Mouse (Mus musculus) common myeloid progenitor, adult 5-6 weeks (primary cell): ENCODE results near the gene Pes1. TPM values are rescaled to one million over a fixed set of nuclear protein-coding genes. Genes with fewer than 3 reads are reported as not detected.
"Not testable (repeated sequence)": the region's sequence is repeated elsewhere in the genome, so short reads cannot be mapped to it uniquely, and the experiment has no call there.

Experiments
- ATAC-seq: replicated peaks from 2 replicates; pipeline ENCODE4 v1.8.0; 2016; ENCODE audit warnings: low read depth, mild to moderate bottlenecking, moderate TSS enrichment, inconsistent platforms; ENCODE audit not compliant: poor library complexity, severe bottlenecking
- total RNA-seq: library from RNA; stranded (forward); fragments of 200-1000, 187-1606 nt; gene quantifications from 2 replicates; pipeline ENCODE4 v1.2.3, GENCODE M21; 2017

Gene Pes1
- total RNA-seq, result 140 and 247 TPM in 2 replicates

GRCm38 (mm10) chr11:3963610-3964415 lies at the start of gene Pes1:
Pes1 (plus strand) TSS chr11:3963975.
- ATAC-seq, result peak; percentile 93

DNA sequence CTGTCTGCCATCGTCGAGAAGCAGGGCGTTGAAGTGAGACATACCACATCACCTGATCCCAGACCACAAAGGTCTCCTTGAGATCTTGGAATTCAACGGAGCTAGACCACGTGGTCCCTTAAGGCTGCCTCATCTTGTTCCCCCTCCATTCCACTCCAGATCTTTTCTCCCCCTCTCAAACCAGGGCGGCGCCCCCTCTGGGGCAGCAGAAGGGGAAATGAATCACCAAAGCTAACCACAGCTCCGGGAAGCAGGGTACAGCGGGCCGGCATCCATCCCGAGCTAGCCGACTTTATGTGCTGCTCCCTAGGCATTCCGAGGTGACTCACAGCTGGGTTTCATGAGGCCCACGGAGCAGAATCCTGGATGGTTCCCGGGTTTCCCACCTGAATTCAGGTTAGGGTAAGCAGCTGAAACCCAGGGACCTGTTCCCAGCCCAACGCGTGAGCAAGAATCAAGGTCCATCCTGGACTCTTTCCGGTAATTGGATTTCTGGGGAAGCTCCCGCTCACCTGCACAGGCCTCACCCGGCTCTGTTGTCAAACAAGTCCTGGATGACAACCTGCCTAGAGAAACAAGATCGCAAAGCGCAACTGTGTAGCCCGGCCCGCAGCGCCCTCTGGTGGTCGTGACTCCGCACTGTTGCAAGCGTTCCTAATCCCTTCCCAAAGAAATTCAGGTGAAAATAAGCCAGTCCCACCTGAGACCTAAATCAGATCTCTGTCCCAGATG lies 49.5 kb upstream of the Pes1 start, which contains the start of gene Slc35e4:
Gene Slc35e4 (minus strand): TSS at position 556 of the 732 bp plus-strand sequence.
- ATAC-seq, result peak; percentile 71

GRCm38 (mm10) chr11:3918738-3919137 lies 45.0 kb upstream of the Pes1 start:
- no peak for ATAC-seq

- ATAC-seq, result no peak
Observed at GRCm38 (mm10) chr11:3920476-3920875, 43.3 kb upstream of the Pes1 start.

DNA sequence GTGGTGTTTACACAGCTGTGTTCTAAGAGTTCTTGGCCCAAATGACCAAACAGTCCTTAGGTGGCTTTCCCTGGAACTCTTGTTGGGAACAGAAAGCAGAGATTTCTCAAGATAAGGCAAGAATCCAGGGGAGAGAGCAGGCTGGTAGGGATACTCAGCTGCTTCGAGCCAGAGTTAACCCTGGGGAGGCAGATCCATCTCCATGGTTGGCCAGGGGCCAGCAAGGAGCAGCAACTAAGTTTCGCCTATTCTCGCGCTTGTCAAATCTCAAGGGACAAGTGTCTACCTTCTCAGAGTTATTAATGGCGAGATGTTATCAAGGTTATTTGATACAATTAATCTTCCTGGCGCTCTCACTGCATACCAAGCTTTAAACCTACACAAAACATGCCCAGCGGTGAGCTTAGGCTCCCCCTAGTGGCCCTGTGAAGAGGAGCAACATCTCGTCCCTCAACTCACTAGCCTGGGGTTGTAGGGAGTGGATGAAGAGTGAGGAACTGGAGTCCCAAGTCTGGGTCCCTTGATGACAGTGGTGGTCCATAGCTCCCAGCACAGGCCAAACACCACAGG lies 42.4 kb upstream of the Pes1 start:
- peak; percentile 93 for ATAC-seq

GRCm38 (mm10) chr11:3922115-3922514 lies 41.7 kb upstream of the Pes1 start:
- ATAC-seq, result no peak

DNA sequence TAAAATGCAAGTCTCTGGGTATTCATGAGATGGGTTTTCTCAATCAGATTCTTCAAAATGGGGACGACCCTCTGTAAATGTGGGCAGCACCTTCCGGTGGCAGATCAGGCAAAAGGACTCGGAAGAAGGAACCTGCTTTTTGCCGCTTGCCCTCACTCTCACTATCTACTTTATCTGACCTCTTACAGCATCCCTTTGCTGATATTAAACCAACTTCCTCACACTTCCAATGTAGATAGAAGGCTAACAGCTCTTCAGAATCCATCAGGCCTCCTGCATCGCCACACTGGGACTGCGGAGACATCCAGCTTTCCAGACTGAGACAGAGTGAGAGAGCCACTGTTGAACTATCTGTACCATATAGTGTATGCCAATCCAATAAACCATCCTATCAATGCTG lies 41.0 kb upstream of the Pes1 start:
- no peak for ATAC-seq

GRCm38 (mm10) chr11:3925916-3926315 lies 37.9 kb upstream of the Pes1 start:
- ATAC-seq, result no peak

DNA sequence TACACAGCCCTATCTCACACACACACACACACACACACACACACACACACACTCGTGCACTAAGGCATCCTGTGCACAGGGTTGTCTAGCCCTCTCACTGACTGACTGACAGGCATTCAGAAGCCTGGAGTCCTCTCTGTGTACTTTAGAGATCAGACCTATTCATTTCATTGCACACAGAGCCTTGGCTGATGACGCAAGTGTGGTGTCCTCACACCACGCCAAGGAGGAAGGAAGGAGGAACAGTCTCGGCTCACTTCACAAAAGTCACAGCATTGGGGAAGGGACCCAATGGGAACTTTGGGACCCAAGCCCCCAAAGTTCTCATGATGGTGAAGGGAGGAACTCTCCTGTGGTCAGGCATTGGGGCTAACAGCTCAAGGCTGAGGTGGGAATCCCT lies 33.8 kb upstream of the Pes1 start:
- ATAC-seq, result peak; percentile 64

GRCm38 (mm10) chr11:3930931-3931330 lies 32.8 kb upstream of the Pes1 start:
- ATAC-seq, result no peak

DNA sequence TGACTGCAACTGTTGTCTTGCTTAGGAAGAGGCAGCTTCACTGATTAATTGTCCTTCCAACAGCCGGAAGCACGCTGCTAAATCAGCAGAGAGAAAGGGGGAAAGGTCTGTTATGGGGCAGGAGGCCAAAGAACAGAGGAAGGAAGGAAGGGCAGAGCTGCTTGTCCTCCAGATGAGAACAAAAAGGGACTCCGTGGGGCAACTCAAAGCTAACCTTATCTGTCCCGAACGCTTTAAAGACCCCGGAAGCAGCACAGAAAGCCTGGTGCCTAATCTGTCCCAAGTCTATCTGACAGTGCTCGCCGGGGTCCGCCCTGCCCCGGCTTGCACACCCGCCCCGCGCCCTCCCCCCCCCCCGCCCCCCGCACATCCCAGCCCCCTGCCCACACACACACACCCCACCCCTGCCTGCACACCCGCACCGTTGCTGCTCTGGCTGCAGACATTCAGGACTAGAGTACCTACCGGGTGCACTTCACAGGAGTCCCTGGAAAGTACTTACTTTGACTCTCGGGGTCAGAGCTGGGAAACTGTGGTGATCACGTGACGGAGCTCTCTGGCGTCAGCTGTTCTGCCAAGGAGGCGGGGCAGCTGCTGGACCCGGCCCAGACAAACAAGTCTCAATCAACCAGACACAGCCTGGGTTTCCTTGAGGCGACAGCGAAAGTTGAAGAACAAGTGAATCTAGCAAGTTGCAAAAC lies 32.1 kb upstream of the Pes1 start, which contains the start of gene Tcn2:
Gene Tcn2 (minus strand): TSS at position 649 of the 701 bp plus-strand sequence.
- ATAC-seq, result peak; percentile 87

GRCm38 (mm10) chr11:3933756-3934285 lies 30.0 kb upstream of the Pes1 start:
- ATAC-seq, result no peak

DNA sequence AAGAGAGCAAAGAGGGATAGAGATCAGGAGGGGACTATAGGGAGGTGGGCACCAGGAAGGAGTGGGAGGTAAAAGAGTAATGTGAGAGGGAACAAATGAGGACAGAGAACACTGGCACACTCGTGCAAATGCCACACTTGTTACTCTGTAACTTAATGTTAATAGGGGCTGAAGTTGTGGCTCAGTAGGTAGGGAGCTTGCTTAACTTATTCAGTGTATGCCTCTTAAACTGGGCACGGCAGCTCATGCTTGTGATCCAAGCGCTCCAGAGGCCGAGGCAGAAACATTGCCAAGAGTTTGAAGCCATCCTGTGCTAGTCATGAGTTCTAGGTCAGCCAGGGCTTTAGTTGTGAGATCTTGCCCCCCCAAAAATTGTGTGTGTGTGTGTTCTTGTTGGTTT lies 28.6 kb upstream of the Pes1 start:
- ATAC-seq, result no peak

- ATAC-seq, result no peak
Observed at GRCm38 (mm10) chr11:3936318-3936717, 27.5 kb upstream of the Pes1 start.

DNA sequence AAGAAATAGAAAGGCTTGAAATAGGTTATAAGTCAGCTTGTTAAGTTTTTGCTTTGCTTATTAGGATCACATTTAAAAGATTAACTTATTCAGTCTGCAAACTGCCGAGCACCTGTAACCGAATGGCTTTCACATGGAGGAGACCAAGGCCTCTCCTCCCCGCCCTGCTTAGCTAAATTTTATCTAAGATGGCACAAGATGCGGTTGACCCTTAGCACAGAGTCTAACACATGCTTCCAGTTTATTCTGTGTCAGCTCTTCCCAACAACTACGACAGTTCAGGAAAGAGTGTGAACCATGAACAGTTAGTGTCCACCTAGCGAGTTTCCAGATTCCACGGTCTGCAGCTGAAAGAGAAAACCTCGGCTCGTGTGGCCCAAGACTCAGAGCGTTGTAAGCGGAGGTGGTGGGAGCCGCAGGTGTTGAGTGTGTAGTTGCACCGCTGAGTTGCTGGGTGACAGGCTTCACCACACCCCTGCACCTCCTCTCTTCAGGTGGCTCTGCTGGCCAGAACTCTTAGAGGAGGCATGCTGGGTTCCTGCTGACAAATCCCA lies 26.4 kb upstream of the Pes1 start:
- no peak for ATAC-seq

DNA sequence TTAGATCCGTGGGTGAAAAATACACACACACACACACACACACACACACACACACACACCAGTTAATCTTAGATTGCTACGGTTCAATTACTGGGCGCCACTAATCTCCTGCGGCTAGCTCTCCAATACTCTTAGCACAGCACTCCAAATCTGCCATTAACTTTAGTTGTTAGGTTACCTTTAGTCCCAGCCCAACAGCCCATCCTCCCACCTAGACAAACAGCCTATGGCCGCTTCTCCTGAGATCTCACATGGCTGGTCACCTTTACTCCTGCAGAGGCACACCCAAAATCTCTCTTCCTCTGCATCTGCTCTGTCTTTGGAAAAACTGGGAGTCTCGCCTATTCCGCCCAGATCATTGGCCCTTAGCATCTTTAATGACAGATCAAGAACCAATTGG lies 22.4 kb upstream of the Pes1 start:
- ATAC-seq, result no peak

DNA sequence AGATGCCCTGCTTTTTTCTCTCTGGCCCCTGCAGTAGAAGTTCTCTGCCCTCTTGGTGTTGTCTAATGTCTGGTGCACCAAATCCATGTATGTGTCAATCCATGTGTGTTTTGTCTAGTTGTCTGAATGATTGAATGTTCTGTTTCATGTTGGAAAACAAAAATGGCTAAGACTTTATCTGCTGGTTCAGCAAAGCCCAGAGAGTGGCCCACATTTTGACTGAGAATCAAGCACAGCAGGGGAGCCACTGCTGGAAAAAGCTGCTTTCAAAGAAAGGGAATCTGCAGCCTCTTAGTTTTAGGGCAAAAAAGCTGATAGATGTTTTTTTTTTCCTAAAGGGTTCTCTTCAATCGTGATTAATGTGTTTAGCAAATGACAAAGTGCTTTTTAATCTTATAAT lies 17.4 kb upstream of the Pes1 start:
- no peak for ATAC-seq

GRCm38 (mm10) chr11:3954876-3955275 lies 8.9 kb upstream of the Pes1 start:
- not testable (repeated sequence) for ATAC-seq

DNA sequence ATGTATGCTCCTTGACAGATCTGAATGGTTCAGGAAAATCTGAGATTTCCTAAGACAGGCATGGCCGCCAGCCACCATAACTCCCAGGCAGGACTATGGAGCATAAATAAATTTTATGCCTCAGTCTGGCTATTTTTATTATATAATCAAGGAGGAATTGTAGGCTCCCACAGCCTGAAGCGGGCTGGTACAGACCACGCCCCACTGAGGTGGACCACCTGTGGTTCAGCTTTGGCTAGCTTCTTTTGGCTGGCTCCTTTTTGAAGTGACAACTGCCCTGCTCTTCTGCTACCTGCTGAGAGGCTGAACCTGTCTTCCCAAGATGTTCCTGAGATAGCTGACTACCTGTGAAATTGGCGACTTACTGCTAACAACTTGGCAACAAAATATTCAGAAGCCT lies 8.4 kb upstream of the Pes1 start:
- ATAC-seq, result not testable (repeated sequence)

DNA sequence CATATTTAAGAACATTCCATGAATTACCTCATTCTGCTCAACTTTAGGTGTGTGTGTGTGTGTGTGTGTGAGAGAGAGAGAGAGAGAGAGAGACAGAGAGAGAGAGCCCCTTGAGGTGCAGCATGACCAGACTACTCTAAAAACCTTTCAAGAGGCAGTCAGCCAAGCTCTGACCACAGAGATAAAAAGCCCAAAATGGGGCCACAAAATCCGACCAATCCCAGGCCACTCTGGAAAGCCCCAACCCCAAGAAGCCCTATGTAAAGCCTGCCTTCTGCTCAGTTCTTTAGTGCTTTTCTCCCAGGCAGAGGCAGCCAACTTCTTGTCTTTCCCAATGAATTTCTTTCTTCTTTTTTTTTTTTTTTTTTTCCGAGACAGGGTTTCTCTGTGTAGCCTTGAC lies 2.9 kb upstream of the Pes1 start:
- no peak for ATAC-seq
